Mouse (Mus musculus): Measurements from ENCODE around the gene Acsm3.
A peak's percentile ranks its signal among the peaks of the same experiment; 100 is the strongest.

Acsm3 gene

DNA sequence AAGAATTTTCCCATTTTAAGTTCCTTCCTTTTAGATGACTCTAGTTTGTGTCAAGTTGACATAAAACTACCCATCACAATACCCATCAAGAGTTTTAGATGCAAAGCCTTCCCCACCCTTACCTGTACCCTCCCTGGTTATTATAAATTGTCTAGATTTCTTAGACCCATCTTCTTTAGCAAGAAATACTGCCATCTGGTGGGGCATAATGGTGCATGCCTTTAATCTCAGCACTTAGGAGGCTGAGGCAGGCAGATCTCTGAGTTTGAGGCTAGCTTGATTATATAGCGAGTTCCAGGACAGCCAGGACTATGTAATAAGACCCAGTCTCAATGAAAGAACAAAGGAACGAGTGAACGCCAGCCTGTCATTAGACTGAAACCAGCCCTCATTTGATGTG, 39.8 kb downstream of the Acsm3 start:
- peak in 1 of 2 experiments; percentile 2 for DNase-seq

DNA sequence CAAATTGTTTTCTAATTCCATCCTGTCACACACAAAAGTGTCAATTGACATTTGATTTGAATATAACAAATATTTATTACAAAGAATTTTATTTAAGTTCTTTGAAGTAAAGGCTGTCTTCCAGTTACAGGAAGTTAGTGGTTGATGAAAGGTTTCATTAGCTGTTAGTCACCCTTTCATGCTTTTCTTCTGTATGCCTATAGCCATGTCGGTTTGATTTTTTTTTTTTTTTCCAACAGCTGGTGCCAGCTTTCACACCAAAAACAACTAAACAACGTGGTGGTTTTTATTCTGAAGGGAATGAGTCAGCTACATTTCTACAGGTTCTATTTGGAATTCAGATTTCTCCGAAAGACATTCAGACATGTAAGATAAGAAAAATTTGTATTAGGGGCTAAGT, 40.3 kb downstream of the Acsm3 start:
- no peak for DNase-seq

GRCm38 (mm10) chr7:119807396-119807795, 46.7 kb downstream of the Acsm3 start:
- DNase-seq, result no peak

DNA sequence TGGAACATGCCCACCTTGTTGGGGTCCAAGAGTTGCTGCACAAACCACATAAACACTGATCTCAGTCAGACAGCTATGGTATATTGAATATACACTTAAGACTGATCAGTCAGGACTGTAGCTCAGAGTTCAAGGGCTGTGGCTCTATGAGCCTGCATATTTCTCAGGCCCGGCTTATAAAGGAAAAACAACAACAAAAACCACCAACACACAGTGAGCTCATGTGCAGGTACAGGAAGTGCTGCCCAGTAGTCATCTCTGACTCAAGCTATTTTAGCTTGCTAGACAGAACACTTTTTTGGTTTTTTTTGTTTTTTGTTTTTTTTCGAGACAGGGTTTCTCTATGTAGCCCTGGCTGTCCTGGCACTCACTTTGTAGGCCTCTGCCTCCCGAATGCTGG, 48.0 kb downstream of the Acsm3 start:
- no peak for DNase-seq

GRCm38 (mm10) chr7:119835371-119835770, 74.6 kb downstream of the Acsm3 start:
- no peak for DNase-seq

DNA sequence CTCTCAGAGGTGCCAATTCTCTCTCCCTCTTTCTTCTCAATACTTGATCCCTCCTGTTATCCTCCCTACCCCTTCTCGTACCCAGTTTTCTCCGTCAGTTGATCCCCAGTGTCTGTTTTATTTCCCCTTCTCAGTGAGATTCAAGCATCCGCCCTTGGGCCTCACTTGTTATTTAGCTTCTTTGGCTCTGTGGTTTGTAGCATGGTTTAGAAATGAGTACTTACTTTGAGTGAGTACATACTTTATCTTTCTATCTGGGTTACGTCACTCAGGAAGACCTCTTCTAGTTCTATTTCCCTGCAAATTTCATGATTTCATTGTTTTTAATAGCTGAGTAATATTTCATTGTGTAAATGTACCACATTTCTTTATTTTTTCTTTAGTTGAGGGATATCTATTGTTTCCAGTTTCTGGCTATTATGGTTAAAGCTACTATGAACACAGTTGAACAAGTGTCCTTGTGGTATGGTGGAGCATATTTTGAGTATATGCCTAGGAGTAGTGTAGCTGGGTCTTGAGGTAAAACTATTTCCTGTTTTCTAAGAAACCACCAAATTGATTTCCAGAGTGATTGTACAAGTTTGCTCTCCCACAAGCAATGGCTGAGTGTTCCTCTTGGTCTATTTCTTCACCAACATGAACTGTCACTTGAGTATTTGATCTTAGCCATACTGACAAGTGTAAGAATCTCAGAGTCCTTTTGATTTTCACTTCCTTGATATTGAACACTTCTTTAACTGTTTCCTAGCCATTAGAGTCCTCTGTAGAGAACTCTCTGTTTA, 75.5 kb downstream of the Acsm3 start:
- DNase-seq, result no peak

Measured in kidney, postnatal 4 days (tissue).